Mouse (Mus musculus) G1E (cell line): ENCODE data around the gene Jmjd1c. TPM values are rescaled to one million over a fixed set of nuclear protein-coding genes. Genes with fewer than 3 reads are reported as not detected.

ENCODE experiments used
- ATAC-seq: 2 replicates; pipeline ENCODE4 v1.8.0; 2016; ENCODE audit warnings: mild to moderate bottlenecking; ENCODE audit not compliant: insufficient number of reproducible peaks, poor library complexity, low FRiP score, severe bottlenecking; ENCODE audit errors: extremely low read depth
- DNase-seq: peaks from one replicate; pipeline ENCODE4 v3.0.0; 2012; ENCODE audit warnings: low spot score
- H3K27me3 ChIP-seq: 2 replicates; pipeline ENCODE4 v1.6.1; 2012; ENCODE audit warnings: mild to moderate bottlenecking, low read length, inconsistent platforms; ENCODE audit not compliant: insufficient read depth
- H3K36me3 ChIP-seq: replicated peaks from 2 replicates; pipeline ENCODE3; 2012; ENCODE audit warnings: mild to moderate bottlenecking, inconsistent platforms
- H3K4me1 ChIP-seq: 2 replicates; pipeline ENCODE4 v1.6.1; 2012; ENCODE audit warnings: low read depth, low read length, inconsistent platforms, mixed read lengths; ENCODE audit not compliant: insufficient read depth
- H3K4me3 ChIP-seq: 2 replicates; pipeline ENCODE4 v1.5.1; 2012; ENCODE audit warnings: low read depth, mild to moderate bottlenecking, inconsistent platforms, low read length, moderate library complexity, mixed read lengths
- H3K9me3 ChIP-seq: replicated peaks from 2 replicates; pipeline ENCODE4 v1.6.1; 2012; ENCODE audit warnings: inconsistent platforms
- CTCF ChIP-seq: IDR thresholded peaks from 2 replicates; pipeline ENCODE4 v1.5.1; 2012; ENCODE audit warnings: low read depth, low read length, inconsistent platforms, mixed read lengths
- GATA1 ChIP-seq: IDR thresholded peaks from 2 replicates; pipeline ENCODE4 v1.6.1; 2012; ENCODE audit warnings: borderline replicate concordance, low read length, inconsistent platforms, mixed read lengths
- GATA2 ChIP-seq: IDR thresholded peaks from 2 replicates; pipeline ENCODE4 v1.6.1; 2012; ENCODE audit warnings: low read depth, low read length, inconsistent platforms, borderline replicate concordance
- POLR2AphosphoS5 ChIP-seq: IDR thresholded peaks from 2 replicates; pipeline ENCODE4 v1.6.1; 2012; ENCODE audit warnings: low read depth, low read length, inconsistent platforms; ENCODE audit not compliant: insufficient replicate concordance
- TAL1 ChIP-seq: conservative IDR thresholded peaks from 2 replicates; pipeline ENCODE4 v1.6.1; 2012; ENCODE audit warnings: low read depth, low read length, inconsistent platforms, mixed read lengths
- polyA plus RNA-seq: library from polyadenylated mRNA; stranded (reverse); fragments of >175 nt; gene quantifications from 2 replicates; pipeline ENCODE4 v1.2.3, GENCODE M21; 2012
- total RNA-seq, 2 experiments: library from RNA; stranded (forward) in 1 of 2; stranded (reverse) in 1 of 2; fragments of 200-1000 nt in 1 of 2; fragments of >200 nt in 1 of 2; fragmentation: Nextera tagmentation in 1 of 2; gene quantifications; 2 replicates each; pipeline ENCODE4 v1.2.3; 2014 to 2017

Gene Jmjd1c
- total and polyA plus RNA-seq, 3 experiments, result 9.1 to 184 (median 102) TPM

DNA sequence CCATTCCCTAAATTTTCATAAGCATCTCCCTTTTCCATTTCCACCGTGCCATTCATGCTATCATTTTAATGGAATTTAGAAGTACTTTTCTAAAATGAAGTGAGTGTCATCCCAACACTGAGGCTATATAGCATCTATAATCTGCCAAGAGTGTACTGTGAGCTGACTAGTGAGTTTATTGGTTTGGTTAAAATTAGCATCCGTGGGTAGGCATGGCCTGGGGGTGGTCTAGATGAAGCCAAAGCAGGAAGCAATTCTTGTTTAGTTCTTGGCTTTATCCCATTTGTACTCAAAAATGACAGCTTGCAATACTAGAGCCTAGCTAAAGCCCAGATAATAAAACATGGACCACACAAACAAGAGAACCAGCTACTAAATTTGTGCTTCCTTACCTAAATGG lies 101.9 kb downstream of the Jmjd1c start:
- Histone ChIP-seq H3K4me1 (peaks cover 57% of the 10 kb centered on the region), H3K36me3 (peaks cover 62% of the 10 kb centered on the region)
- TF ChIP-seq GATA1, result no peak
- TF ChIP-seq GATA2, result no peak
- no peak for TF ChIP-seq CTCF
- no peak for TF ChIP-seq TAL1
- no peak for TF ChIP-seq POLR2AphosphoS5

DNA sequence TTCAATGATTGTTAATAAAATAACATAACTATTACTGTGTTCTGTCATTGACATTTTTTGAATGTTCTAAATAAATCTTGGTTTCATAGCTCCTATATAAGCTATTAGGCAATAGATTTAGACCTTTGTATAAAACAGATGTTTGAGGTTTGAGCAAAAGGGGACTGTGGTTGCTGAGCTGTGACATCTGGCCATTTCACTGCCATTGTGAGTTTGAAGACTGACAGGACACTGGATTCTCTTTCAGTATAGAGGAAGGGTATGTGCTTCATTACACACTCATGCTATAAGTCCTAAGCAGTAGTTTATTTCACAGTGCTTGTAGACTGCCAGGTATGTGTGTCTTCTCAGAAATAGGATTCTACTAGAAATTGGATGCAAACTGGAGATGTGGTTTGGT lies 105.8 kb downstream of the Jmjd1c start:
- DNase-seq (no peak), ATAC-seq (no peak)
- H3K36me3 ChIP-seq, result peaks cover 52% of the 10 kb centered on the region
- no peak overlapping the region for H3K4me3 ChIP-seq
- H3K9me3 ChIP-seq, result no peaks in the 10 kb centered on the region
- peaks cover 56% of the 10 kb centered on the region for H3K4me1 ChIP-seq
- H3K27me3 ChIP-seq, result no peaks in the 10 kb centered on the region
- TF ChIP-seq GATA2 (no peak), TAL1 (no peak), CTCF (no peak), GATA1 (no peak), POLR2AphosphoS5 (no peak)

More for the DNA sequence above, 101.9 kb downstream of the Jmjd1c start:
- Histone ChIP-seq H3K9me3 (no peaks in the 10 kb centered on the region), H3K27me3 (no peaks in the 10 kb centered on the region), H3K4me3 (no peak overlapping the region)
- ATAC-seq (no peak), DNase-seq (no peak)

DNA sequence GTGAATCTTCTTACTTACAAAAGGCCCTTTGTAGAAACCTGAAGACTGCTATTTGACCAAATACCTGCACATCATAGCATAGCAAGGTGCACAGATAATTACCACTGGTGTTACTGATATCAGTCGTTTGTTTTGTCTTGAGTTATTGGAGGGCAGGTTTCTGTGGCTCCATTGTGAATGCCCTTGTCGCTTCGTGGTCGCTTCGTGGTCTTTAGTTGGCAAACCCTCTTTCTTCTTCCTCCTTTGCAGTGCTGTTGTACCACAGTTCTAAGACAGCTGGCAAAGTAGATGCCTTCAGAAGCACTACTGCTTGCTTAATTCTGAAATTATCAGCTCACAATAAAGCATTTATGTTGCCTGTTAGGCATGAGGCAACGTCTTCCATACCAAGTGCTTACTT lies 106.5 kb downstream of the Jmjd1c start:
- Histone ChIP-seq H3K27me3 (no peaks in the 10 kb centered on the region), H3K9me3 (no peaks in the 10 kb centered on the region), H3K4me3 (no peak overlapping the region), H3K36me3 (peaks cover 51% of the 10 kb centered on the region), H3K4me1 (peaks cover 50% of the 10 kb centered on the region)
- ATAC-seq (no peak), DNase-seq (no peak)
- TF ChIP-seq TAL1 (no peak), POLR2AphosphoS5 (no peak), GATA2 (no peak), GATA1 (no peak), CTCF (no peak)

DNA sequence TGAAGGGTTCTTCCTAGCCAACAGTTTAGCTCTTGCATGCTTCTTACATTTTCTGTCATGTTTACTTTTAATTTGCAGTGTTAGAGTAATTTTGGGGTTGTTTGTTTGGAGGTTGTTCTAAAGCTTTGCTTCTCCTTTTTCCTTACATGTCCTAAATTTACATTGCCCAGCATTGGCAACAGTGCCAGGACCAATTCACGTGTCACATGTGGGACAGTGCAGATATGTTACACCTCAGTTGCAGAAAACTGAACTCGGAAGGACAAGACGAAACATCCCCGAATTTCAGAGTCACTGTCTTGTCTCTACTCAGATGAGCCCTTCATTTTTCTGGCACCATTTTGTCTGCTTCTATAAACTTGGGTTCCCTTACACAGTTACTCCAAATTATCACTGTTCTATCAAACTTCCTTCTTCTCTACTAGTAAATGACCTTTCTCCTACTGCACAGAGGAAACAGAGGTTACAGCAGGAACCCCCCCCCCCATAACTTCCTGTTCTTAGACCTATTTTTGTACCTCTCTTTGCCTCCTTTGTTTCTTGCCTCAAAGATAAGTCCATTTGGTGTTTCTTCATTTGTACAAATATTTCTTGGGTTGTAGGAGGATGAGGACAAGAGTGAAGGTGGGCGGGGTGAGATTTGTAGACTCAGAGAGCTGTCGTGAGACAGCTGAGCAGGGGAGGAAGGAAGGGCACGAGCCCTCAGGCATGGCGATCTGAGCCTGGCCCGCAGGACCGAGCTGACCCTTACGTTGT lies 108.9 kb downstream of the Jmjd1c start:
- H3K9me3 ChIP-seq, result no peaks in the 10 kb centered on the region
- H3K27me3 ChIP-seq, result no peaks in the 10 kb centered on the region
- TF ChIP-seq POLR2AphosphoS5 (no peak), GATA1 (no peak), TAL1 (no peak), GATA2 (no peak), CTCF (no peak)
- DNase-seq (no peak), ATAC-seq (peak; percentile 59)
- no peak overlapping the region; the same call in 1 of the 2 replicates for H3K4me3 ChIP-seq
- peaks cover 46% of the 10 kb centered on the region for H3K36me3 ChIP-seq
- H3K4me1 ChIP-seq, result peaks cover 53% of the 10 kb centered on the region

DNA sequence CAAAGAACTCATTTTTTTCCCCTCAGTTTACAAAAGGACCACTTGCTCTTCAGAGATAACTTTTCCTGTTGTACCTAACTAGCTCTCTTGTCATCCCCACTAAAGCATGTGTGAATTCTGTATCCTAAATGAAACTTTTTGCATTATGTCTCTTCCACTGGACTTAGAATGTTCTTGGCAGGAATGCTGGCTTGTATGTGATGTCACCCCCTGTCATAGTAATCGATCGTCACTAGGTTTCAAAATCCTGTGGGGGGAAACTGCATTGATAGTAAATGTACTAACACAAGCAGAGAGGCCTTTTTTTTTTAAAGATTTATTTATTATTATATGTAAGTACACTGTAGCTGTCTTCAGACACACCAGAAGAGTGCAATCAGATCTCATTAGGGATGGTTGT lies 112.0 kb downstream of the Jmjd1c start:
- Histone ChIP-seq H3K9me3 (no peaks in the 10 kb centered on the region), H3K27me3 (no peaks in the 10 kb centered on the region), H3K36me3 (peaks cover 42% of the 10 kb centered on the region), H3K4me3 (no peak overlapping the region), H3K4me1 (peaks cover 34% of the 10 kb centered on the region)
- ATAC-seq (no peak), DNase-seq (no peak)
- TF ChIP-seq GATA2, result no peak
- TF ChIP-seq CTCF, result no peak
- TF ChIP-seq GATA1, result no peak
- no peak for TF ChIP-seq TAL1
- no peak for TF ChIP-seq POLR2AphosphoS5

DNA sequence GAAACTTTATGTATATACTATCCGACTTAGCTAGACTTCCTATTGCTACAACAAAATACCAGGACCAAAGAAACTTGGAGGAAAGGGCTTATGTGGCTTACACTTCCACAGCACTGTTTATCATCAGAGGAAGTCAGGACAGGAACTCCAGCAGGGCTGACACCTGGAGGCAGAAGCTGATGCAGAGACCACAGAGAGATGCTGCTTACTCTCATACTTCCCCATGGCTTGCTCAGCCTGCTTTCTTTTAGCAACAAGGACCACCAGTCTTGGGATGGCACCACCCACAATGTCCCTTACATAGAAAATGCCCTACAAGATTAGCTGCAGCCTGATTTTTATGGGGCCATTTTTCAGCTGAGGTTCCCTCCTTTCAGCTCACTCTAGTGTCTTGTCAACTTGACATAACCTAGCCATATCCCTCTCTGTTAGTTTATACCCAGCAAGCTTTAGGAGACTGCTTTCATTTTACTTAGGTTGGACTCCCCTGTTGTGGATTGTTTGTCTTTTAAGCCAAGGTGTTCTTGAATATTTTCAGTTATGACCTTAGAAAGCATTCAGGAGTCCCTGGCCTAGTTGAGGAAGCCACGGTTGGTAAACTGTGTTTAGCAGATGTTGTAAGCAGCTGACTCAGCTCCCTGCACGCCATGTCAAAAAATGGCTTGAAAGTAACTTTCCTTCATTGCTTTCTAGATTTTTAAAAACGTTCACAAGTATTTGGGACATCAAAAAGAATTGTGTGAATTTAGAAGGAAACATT lies 114.2 kb downstream of the Jmjd1c start:
- peaks cover 24% of the 10 kb centered on the region for H3K4me1 ChIP-seq
- DNase-seq, result no peak
- no peak for TF ChIP-seq TAL1
- no peak for TF ChIP-seq GATA2
- no peak for TF ChIP-seq GATA1
- TF ChIP-seq CTCF, result no peak
- TF ChIP-seq POLR2AphosphoS5, result no peak

DNA sequence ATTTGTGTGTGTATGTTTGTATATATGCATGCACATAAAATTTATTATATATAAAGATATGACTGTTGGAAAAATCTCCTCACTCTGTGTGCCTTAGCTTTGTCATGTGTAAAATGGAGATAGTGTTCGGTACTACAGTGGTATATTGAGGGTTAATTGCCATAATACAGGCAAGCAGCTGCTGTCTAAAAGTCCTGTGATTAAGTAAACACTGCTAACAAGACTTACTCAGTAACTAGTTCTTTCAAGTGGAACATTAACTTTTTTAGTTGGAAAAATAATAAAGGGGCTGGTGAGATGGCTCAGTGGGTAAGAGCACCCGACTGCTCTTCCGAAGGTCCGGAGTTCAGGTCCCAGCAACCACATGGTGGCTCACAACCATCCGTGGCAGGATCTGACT lies 116.1 kb downstream of the Jmjd1c start:
- Histone ChIP-seq H3K4me3 (no peak overlapping the region), H3K36me3 (peaks cover 45% of the 10 kb centered on the region), H3K9me3 (no peaks in the 10 kb centered on the region), H3K4me1 (peaks cover 17% of the 10 kb centered on the region), H3K27me3 (no peaks in the 10 kb centered on the region)
- ATAC-seq (no peak), DNase-seq (no peak)
- no peak for TF ChIP-seq POLR2AphosphoS5
- no peak for TF ChIP-seq GATA2
- no peak for TF ChIP-seq CTCF
- no peak for TF ChIP-seq TAL1
- TF ChIP-seq GATA1, result no peak

More for the DNA sequence above, 114.2 kb downstream of the Jmjd1c start:
- H3K36me3 ChIP-seq, result peaks cover 47% of the 10 kb centered on the region
- no peaks in the 10 kb centered on the region for H3K27me3 ChIP-seq
- no peak overlapping the region for H3K4me3 ChIP-seq
- no peak for ATAC-seq
- H3K9me3 ChIP-seq, result no peaks in the 10 kb centered on the region
